Comparison of ENCODE assay signal across 8 mouse cellular contexts in genomic region chr1:162740401-162740835, GRCm38 (mm10). TPM values are rescaled to one million over a fixed set of nuclear protein-coding genes. Genes with fewer than 3 reads are reported as not detected.
DNase-seq lines count a peak whose midpoint lies in the region; ATAC-seq lines count a peak whose summit lies in the region.

Gene Prrc2c, minus strand, starts transcription at chr1:162740556.

- H3K27me3 ChIP-seq in lung, embryonic 16.5 days (ENCODE audit: control insufficient read depth, insufficient read depth, low read depth, low read length): no peaks in the 10 kb centered on the region

- peak within 1 kb of the TSS; percentile 97 for H3K4me3 ChIP-seq in lung, embryonic 16.5 days (ENCODE audit: low read length)

- H3K4me2 ChIP-seq in lung, embryonic 16.5 days (ENCODE audit: low read depth, low read length): peak within 1 kb of the TSS; percentile 93

- DNase-seq in MEL-GATA-1-ER (ENCODE audit: extremely low read depth, low read depth): peak; percentile 88
- peak; percentile 100 for DNase-seq in cerebellum, adult 8-10 months
- peak; percentile 99 for DNase-seq in forelimb bud, embryonic 11.5 days (ENCODE audit: low read depth, low spot score)
- DNase-seq in layer of hippocampus, adult 9-10 months (ENCODE audit: low spot score): peak; percentile 95
- DNase-seq in ovary, postnatal 10 days (ENCODE audit: low spot score): peak; percentile 99
- peak; percentile 97 for DNase-seq in thymus, postnatal 10 days (ENCODE audit: low spot score in 2 of 2)

- peak within 1 kb of the TSS; percentile 99 for H3K9ac ChIP-seq in lung, embryonic 16.5 days (ENCODE audit: low read length)

- under 1% methylated on average over 36 of the region's 36 CpGs for WGBS in lung, embryonic 16.5 days

- peak; percentile 97 for ATAC-seq in hematopoietic stem cell, adult 5-6 weeks (replicated peaks in 1 of 2; ENCODE audit: insufficient read depth in 1 of 2, low FRiP score in 2 of 2, low TSS enrichment in 1 of 2, low read depth in 1 of 2, poor library complexity in 2 of 2, severe bottlenecking in 2 of 2)
- peak; percentile 96 for ATAC-seq in lung, embryonic 16.5 days (ENCODE audit: low read depth)

- peak within 1 kb of the TSS; percentile 100 for H3K27ac ChIP-seq in lung, embryonic 16.5 days (ENCODE audit: low read length)

- peaks cover 10% of the 10 kb centered on the region; the same call in 1 of the 2 replicates for H3K4me1 ChIP-seq in lung, embryonic 16.5 days (replicated peaks; ENCODE audit: control insufficient read depth, insufficient read depth, low read length)

- H3K36me3 ChIP-seq in lung, embryonic 16.5 days (ENCODE audit: control insufficient read depth, insufficient read depth, low read length): no peaks in the 10 kb centered on the region

- no peaks in the 10 kb centered on the region for H3K9me3 ChIP-seq in lung, embryonic 16.5 days (ENCODE audit: control insufficient read depth, low read length)

RNA-seq across cellular contexts. Expression of gene Prrc2c, which starts in this region (rescaled TPM):
- total RNA-seq in hematopoietic stem cell, adult 5-6 weeks (2017): 181 and 246 TPM in 2 replicates
- polyA plus RNA-seq in lung, embryonic 16.5 days (2015; fragmentation: Nextera tagmentation; extraction: Ambion mirVana): 147 TPM in 2 replicates

Comparison
In these comparisons a context has a peak if more than half of its experiments do, and no peak if none do; other contexts are left out.
1. Peak in every context shown above with its lines: DNase-seq, ATAC-seq, H3K4me3 ChIP-seq and H3K27ac ChIP-seq.